Mouse (Mus musculus): ENCODE results near the gene Smim10l2a. TPM values are rescaled to one million over a fixed set of nuclear protein-coding genes. Genes with fewer than 3 reads are reported as not detected.

The Smim10l2a gene
- polyA plus RNA-seq (2017; shearing (Covaris generic)), result 9.3 TPM

DNA sequence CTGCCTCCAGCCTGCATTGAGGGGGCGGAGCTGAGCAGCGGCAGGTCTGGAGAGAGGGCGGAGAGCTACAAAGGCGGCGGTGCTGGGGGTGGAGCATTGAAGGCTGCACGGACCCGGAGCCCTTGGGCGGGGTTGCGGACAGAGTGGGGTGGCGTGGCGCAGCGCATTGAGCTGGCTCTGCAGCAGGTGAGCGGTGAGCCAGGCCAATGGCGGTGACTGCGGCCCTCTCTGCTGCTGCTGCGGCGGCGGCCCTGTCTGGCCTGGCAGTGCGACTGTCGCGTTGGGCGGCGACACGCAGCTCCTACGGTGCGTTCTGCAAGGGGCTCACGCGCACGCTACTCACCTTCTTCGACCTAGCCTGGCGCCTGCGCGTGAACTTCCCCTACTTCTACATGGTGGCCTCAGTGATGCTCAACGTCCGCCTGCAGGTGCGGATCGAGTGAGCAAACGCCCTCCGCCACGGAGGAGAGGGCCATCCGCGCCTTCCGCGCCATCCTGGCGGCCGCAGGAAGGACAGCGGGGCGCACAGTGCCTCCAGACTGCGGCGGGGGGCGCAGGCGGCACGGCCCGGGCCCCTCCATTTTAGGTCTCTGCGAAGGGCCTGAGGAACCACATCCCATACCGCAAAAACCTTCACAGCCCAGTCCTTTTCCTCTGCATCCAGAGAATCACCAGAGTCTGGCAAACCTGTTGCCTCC, at the start of gene Smim10l2a:
Gene Smim10l2a, plus strand, starts transcription at position 156 of the 698 bp plus-strand sequence.

GRCm38 (mm10) chrX:56346176-56346931, 28.0 kb upstream of the Smim10l2a start, which contains the start of gene Zfp449:
Zfp449 (plus strand) TSS chrX:56346400.

Other genes starting within 250 kb of the Smim10l2a start
- 1.4 TPM for gene 3830403N18Rik, start 238.0 kb upstream of the Smim10l2a start, polyA plus RNA-seq (2017; shearing (Covaris generic))
- not detected for gene Gm773, start 161.7 kb upstream of the Smim10l2a start, polyA plus RNA-seq (2017; shearing (Covaris generic))
- gene Zfp449, start 28.2 kb upstream of the Smim10l2a start, polyA plus RNA-seq (2017; shearing (Covaris generic)), result 1.5 TPM
- not detected for gene Gm2174, start 73.4 kb downstream of the Smim10l2a start, polyA plus RNA-seq (2017; shearing (Covaris generic))
- gene Ints6l, start 80.3 kb downstream of the Smim10l2a start, polyA plus RNA-seq (2017; shearing (Covaris generic)), result 49.3 TPM
- not detected for gene Gm10477, start 150.2 kb downstream of the Smim10l2a start, polyA plus RNA-seq (2017; shearing (Covaris generic))
- not detected for gene Gm648, start 175.0 kb downstream of the Smim10l2a start, polyA plus RNA-seq (2017; shearing (Covaris generic))
- 11.9 TPM for gene Mmgt1, start 223.5 kb downstream of the Smim10l2a start, polyA plus RNA-seq (2017; shearing (Covaris generic))
- gene Slc9a6, start 235.2 kb downstream of the Smim10l2a start, polyA plus RNA-seq (2017; shearing (Covaris generic)), result 20.0 TPM